Mouse (Mus musculus): Measurements from ENCODE around the gene Fam174b.

- TF ChIP-seq CTCF (IDR thresholded peaks at IDR 0.05; ENCODE audit: extremely low read depth, insufficient read length, insufficient replicate concordance, low read depth, low read length) (no peak), POLR2A (IDR thresholded peaks at IDR 0.05; ENCODE audit: low read depth, low read length) (no peak)
Observed at GRCm38 (mm10) chr7:73716841-73717240, 23.3 kb upstream of the Fam174b start.
